Mouse (Mus musculus): Measurements from ENCODE around the gene Add3.

The Add3 gene

DNA sequence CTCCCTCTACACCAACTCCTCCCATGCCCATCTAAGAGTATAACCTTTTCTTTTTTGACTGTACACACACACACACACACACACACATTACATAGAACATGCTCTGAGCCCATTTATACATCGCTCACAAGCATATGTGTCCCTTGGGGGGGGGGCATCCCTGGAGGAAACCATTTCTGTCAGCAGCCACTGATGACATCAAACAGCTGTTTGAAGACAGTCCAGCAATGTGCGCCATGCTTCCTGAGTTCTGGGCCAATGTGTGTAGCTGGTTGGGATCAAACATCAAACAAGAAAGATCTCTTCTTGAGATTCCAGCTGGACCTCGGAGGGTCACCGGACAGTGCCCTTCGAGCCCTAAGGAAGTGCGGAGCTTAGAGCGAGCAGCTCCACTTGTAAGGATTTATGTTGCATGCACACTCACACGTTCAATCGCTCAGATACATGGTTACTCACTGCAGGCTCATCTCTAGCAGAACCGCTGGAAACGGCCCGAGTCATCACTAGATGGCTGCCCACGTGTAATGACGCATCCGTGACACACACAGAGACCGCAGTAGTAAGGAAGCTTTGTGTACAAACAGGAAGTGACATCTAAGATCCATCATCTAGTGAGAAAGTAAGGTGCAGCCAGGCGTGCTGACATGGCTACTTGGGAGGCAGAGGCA lies 132.9 kb downstream of the Add3 start:
- no peak for DNase-seq (ENCODE audit: low spot score in 2 of 2)

DNA sequence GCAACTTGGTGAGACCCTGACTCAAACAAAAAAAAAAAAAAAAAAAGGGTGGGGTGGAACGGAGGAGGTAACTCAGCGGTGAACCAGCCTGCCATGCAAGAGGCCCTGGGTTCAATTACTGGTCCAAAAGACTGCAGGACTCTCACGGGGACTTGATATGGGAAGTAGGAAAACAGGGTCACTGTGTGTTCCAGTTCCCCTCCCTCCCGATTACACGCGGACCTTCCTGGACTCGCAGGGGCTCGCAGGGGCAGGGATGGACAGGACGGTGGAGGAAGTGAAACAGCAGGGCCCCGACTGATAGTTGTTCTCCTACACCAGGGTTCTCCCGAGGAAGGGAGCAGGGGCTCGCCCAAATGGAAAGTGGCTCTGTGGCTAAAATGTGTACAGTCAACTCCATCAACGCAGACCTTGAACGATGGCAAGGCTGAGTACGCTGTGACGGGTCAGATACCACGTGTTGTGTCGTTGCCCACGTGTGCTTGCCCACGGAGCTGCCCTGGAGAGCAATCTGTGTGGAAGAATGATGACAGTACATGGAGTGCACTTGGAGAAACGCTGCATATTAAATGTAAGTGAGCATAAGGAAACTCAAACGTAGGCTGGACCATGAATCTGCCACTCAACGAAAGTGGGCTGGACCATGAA lies 133.7 kb downstream of the Add3 start:
- DNase-seq (ENCODE audit: low spot score in 2 of 2): no peak

DNA sequence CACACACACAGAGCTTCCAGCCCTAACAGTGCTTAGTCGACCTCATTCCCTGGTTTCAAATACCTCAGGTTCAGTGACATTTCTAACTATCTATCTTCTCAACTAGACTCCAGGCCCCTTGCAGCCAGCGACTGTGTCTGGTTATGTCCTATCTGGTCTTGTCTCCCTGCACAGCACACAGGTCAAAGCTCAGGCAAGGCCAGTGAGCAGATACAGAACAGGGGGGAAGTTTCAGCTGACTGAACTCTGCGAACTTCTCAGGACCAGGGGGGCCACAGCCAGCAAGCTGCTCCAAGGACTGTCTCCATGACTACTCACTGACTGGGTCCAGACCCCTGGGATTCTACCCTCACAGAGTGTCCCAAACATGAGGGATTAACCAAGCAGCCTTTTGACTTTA lies 135.0 kb downstream of the Add3 start:
- no peak for DNase-seq (ENCODE audit: low spot score in 2 of 2)

DNA sequence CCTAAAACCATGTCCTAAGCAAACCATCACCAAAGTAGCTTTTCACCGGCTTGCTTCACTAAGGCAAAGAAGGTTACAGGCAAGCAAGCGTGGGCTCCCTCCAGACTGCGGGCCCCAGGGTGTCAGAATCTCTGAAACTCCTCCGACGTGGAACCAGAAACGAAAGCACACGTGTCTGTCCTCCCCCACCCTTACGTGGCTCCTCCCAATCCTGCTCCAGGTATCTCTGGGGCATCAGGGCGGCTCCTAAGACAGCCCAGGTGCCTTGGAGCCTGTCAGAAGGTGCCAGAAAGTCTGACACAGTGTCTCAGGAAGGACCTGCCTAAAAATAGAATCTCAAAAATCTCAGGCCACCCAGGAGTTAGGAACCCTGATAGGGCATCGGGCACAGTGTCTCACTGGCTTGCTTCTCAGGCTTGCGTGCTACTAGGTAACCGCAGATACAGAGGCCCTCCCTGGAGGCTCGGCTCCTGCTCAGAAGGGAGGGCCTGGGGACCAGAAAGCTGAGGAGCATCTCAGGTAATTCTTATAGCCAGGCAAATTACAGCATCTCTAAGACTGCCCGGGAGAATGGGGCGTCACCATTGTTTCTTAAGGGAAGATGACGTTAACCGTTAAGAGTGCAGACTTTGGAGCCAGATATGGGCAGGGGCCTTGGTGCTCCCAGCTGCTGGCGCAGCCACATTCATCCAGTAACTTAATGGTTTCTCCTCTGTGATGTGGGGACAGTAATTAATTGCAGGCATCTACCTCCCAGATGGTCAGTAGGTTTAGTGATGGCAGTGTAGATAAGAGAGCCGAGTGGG lies 136.9 kb downstream of the Add3 start:
- DNase-seq (ENCODE audit: low spot score in 2 of 2): no peak

DNA sequence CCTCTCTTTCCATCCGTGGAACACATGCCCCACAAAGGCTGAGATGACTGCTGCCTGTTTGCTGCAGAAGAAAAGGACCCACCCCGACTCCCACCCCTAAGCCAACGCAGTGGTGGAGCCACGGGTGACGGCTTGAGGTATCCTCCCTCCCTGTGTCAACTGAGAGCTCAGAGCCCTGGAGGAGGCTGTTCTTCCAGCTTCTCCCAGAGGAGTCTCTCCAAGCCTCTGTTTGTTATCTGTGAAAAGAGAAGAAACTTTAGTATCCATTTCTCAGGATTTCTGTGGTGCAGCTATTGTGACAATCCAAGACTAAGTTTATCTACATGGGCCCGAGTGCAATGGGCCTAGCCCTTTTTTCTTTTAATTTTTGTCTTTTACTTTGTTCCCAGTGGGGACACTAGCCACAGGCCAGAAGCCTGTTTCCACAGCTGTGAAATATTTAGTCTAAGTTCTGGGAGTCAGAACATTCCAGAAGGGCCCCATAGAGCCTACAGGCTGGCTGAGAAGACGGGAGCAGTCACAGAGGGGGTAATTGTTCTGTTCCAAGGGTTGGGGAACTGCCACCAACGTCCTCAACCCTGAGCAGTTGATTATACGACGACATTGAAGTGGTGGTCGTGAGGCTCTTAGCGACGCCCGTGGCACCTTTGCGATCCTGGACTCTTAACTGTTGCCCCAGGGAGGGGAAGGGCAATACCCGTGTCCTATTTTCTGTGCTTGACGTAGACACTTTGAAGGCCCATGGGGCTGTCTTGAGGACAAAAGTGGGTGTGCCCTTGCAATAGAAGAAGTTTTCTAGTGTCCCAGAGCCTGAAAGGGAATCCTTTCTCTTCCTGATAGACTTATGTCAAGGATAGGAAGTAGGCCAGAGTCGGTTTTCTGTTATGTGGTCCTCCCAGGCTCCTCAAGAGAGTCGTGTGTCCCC lies 138.5 kb downstream of the Add3 start:
- DNase-seq (ENCODE audit: low spot score in 2 of 2): no peak

DNA sequence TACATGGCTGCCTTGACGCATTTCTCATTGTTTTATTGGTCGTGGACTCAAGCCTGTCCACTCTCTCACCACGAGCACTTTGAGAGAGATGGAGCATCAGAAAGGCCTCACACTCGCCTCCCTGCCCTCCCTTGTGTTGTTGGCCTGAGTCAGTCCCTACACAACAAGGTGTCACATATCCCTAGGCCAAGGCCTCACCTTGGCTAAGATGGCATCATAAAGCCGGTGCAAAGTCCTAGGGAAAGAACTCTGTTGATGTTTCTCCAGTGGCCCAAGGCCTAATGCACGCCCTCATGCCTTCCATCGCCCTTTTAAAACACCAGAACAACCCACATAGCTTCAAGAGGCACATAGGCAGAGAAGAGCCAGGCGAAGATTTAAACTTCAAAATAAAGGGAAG lies 140.0 kb downstream of the Add3 start:
- no peak for DNase-seq (ENCODE audit: low spot score in 2 of 2)

DNA sequence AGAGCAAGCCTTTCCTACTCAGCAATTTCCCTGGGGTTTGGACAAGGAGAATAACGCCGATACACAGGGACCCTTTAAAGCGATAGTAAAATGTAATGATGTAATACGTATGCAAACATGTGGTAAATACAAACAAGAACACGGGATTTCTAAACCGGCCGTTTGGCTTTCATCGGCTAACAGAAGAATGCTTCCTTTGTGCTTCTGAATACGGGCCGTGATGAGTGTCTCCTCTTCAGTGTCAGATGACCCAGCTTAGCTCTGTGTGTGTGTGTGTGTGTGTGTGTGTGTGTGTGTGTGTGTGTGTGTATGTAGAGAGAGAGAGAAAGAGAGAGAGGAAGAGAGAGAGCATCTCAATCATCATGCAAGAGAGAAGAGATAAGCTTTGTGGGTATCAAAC lies 142.3 kb downstream of the Add3 start:
- no peak for DNase-seq (ENCODE audit: low spot score in 2 of 2)

DNA sequence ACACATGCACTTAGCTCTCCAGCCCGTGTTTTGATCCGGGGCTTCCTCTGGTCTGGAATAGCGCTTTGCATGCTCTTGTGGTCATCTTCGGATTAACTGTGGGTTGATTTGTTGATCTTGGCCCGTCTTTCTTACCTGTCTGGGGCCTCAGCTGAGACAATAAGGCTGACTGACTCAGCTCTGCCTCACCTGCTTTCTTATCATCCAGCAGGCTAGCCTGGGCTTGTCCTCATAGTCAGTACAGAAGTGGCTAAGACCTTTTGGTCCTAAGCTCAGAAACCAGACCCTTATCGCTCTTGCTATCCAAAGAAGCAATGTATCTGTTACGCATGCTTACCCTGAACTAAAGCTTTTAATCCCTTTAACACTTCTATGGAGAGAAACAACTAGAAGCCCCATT lies 143.5 kb downstream of the Add3 start:
- no peak for DNase-seq (ENCODE audit: low spot score in 2 of 2)

DNA sequence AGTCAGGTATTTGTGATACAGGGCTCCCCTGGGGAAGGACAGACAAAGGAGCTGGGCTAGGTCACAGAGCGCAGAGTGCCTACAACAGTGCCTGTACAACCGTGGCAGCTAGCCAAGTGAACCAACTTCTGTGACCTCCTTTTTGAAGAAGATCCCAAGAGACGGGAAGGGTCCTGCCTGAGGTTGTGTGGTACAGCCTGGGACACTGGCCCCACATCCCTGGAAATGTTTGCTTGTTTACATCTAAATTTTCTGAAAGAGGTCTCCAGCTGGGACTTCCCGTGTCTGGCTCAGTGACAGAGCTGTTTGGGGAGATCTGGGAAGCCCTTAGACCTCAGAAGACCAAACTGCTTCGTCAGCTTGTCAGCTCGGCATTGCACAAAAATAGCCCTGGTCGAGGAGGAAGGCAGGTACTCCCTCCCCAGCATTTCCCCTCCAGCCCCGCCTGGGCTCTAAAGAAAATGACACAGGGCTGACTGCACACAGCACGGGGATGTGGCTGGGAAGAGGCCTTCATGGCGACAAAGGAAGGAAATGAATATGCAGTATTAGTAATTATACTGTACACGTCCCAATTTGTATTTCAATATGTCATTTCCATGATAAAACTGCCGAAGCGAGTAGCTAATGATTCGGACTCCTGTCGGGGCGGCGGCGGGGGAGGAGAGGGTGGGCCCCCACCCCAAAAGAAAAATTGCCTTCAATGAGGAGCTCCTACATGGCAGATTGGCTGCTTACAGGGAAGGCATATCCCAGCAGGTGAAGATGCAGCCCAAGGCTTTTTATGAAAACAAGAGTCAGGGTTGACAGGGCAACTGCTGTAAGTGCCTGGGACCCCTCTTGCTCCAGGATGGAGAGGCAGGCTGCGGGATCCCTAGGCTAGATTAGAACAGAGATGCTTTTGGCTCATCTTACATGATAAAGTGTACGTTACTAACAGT lies 144.3 kb downstream of the Add3 start:
- DNase-seq (ENCODE audit: low spot score in 2 of 2): no peak

DNA sequence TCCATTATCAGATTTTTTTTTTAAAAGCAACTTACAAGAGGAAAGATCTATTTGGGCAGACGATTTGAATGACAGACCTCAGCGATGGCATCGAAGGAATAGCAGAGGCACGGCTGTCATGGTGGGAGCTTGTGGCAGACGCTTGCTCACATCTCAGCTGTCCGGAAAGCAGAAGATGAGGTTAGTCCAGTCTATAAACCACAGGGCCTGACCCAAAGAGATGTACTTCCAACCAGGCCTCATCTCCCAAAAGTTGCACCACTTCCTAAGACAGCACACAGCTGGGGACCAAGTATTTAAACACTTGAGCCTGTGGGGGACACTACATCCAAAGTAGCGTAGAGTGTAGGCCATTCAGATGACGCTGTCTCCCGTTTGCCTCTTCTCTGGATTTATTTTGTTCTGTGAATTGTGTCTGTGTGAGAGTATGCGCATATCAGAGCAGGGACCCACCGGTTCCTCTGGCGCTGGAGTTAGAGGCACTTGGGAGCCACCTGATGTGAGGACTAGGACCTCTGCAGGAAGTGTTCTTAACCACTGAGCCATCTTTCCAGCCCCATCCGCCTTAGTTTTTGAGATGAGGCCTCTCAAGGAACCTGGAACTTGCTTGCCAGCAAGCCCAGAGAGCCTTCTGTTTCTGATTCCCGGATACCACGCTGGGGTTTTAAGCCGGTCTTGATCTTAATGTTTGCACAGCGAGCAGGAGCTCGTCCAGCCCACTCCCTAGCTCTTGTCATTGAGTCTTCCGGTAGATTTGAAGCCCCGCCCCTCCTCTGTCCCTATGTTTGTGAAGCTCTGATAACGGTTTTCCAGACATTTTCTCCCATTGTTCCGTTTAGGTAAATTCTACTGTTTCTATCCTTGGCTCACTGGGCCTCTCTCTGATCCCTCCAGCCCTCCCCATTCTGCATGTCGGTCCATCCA lies 156.3 kb downstream of the Add3 start:
- no peak for DNase-seq (ENCODE audit: low spot score in 2 of 2)
